8 mouse cellular contexts compared by ENCODE assay signal in the genomic region with DNA sequence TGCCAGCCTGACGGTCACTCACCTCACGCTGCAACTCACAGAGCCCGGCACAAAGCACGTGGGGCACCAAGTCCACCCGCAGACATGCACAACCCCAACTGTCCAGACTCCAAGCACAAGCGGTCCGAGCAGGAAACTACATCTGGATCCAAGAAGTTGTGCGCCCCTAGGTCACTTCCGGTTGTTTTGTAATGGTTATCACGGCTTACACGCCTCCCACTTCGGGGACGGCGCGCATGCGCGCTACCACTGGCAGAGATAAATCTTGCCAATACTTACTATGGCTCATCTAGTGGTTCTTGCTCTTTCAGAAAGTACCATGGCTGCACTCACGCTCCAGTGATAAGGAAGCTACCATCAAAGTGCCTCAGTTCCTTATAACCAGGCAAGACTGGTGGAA. TPM values are rescaled to one million over a fixed set of nuclear protein-coding genes. Genes with fewer than 3 reads are reported as not detected.
DNase-seq lines count a peak whose midpoint lies in the region; ATAC-seq lines count a peak whose summit lies in the region.
"Not testable (repeated sequence)": the region's sequence is repeated elsewhere in the genome, so short reads cannot be mapped to it uniquely, and the experiment has no call there.

A gene (minus strand): TSS at position 153 of the 400 bp plus-strand sequence.

- H3K9me3 ChIP-seq in heart, embryonic 13.5 days; liver, embryonic 12.5 days (replicated peaks); stomach, embryonic 15.5 days: not testable (repeated sequence)

- peak within 1 kb of the TSS; percentile 84 for H3K9ac ChIP-seq in heart, embryonic 13.5 days
- H3K9ac ChIP-seq in liver, embryonic 12.5 days: peak within 1 kb of the TSS; percentile 73
- H3K9ac ChIP-seq in stomach, embryonic 15.5 days: peak within 1 kb of the TSS; percentile 58

- H3K27me3 ChIP-seq in heart, embryonic 13.5 days (replicated peaks); liver, embryonic 12.5 days (replicated peaks); stomach, embryonic 15.5 days (replicated peaks): not testable (repeated sequence)

- peak; percentile 90 for DNase-seq in CD4-positive, CD25-positive, alpha-beta regulatory T cell, adult 2 months (ENCODE audit: low read depth, low spot score)
- DNase-seq in fat pad, adult 2 months (ENCODE audit: extremely low read depth, low read depth, low spot score): peak; percentile 28
- peak; percentile 90 for DNase-seq in kidney, postnatal 10 days
- DNase-seq in natural killer cell, adult 2 months (ENCODE audit: low spot score in 2 of 2): peak; percentile 81 to 84

- ATAC-seq in heart, embryonic 13.5 days (ENCODE audit: extremely low read depth, insufficient number of reproducible peaks, low FRiP score, low TSS enrichment): peak; percentile 42; the same call in 1 of the 2 replicates
- peak; percentile 91 for ATAC-seq in liver, embryonic 12.5 days
- peak; percentile 95 for ATAC-seq in stomach, embryonic 15.5 days (ENCODE audit: insufficient read depth, low FRiP score, low read depth)

- H3K4me1 ChIP-seq in brown adipose tissue, adult 24 weeks (ENCODE audit: control insufficient read depth, insufficient read depth, insufficient read length, low read length); heart, embryonic 13.5 days; stomach, embryonic 15.5 days: not testable (repeated sequence)
- H3K4me1 ChIP-seq in liver, embryonic 12.5 days: peaks cover 14% of the 10 kb centered on the region; the same call in 1 of the 2 replicates

- not testable (repeated sequence) for H3K36me3 ChIP-seq in heart, embryonic 13.5 days; stomach, embryonic 15.5 days
- H3K36me3 ChIP-seq in liver, embryonic 12.5 days: peaks cover 14% of the 10 kb centered on the region

- peak within 1 kb of the TSS; percentile 71 for H3K4me3 ChIP-seq in brown adipose tissue, adult 24 weeks (ENCODE audit: insufficient read depth, low read depth, low read length)
- peak within 1 kb of the TSS; percentile 69 for H3K4me3 ChIP-seq in heart, embryonic 13.5 days
- H3K4me3 ChIP-seq in liver, embryonic 12.5 days: peak within 1 kb of the TSS; percentile 70
- peak within 1 kb of the TSS; percentile 65 for H3K4me3 ChIP-seq in stomach, embryonic 15.5 days (replicated peaks)

- H3K27ac ChIP-seq in brown adipose tissue, adult 24 weeks (replicated peaks; ENCODE audit: low read depth, low read length): not testable (repeated sequence)
- 0 out of 2 replicates have a peak within 1 kb of the TSS, but pooled peaks have one; percentile 20 for H3K27ac ChIP-seq in heart, embryonic 13.5 days (replicated peaks)
- peak within 1 kb of the TSS; percentile 45 for H3K27ac ChIP-seq in liver, embryonic 12.5 days
- 0 out of 2 replicates have a peak within 1 kb of the TSS, but pooled peaks have one; percentile 16 for H3K27ac ChIP-seq in stomach, embryonic 15.5 days

- WGBS in heart, embryonic 13.5 days: 2% methylated on average over 18 of the region's 18 CpGs
- WGBS in liver, embryonic 12.5 days (ENCODE audit: insufficient replicate concordance): under 1% methylated on average over 18 of the region's 18 CpGs
- 4% methylated on average over 18 of the region's 18 CpGs for WGBS in stomach, embryonic 15.5 days

- peak within 1 kb of the TSS; percentile 75 for H3K4me2 ChIP-seq in heart, embryonic 13.5 days
- peak within 1 kb of the TSS; percentile 75 for H3K4me2 ChIP-seq in liver, embryonic 12.5 days
- peak within 1 kb of the TSS; percentile 58 for H3K4me2 ChIP-seq in stomach, embryonic 15.5 days

RNA-seq across cellular contexts. Expression of the gene that starts here (rescaled TPM):
- 2.8 and 2.9 TPM in 2 replicates for polyA plus RNA-seq in brown adipose tissue, adult 24 weeks (2012; ENCODE audit: insufficient read depth, insufficient read length, missing spikeins)
- 4.7 and 5.3 TPM in 2 replicates for polyA plus RNA-seq in heart, embryonic 13.5 days (2015; fragmentation: Nextera tagmentation; extraction: Ambion mirVana)
- polyA plus RNA-seq in liver, embryonic 12.5 days (2016; fragmentation: Nextera tagmentation; extraction: Ambion mirVana): 5.2 and 6.8 TPM in 2 replicates
- polyA plus RNA-seq in stomach, embryonic 15.5 days (2015; fragmentation: Nextera tagmentation; extraction: Ambion mirVana): 7.9 and 9.4 TPM in 2 replicates

Comparison
In these comparisons a context has a peak if more than half of its experiments do, and no peak if none do; other contexts are left out.
1. DNase-seq: peak in every context shown above with its lines; median percentile 90 in CD4-positive, CD25-positive, alpha-beta regulatory T cell, adult 2 months; 90 in kidney, postnatal 10 days; 82 in natural killer cell, adult 2 months; 28 in fat pad, adult 2 months.
2. ATAC-seq: peak in every context shown above with its lines; median percentile 95 in stomach, embryonic 15.5 days; 91 in liver, embryonic 12.5 days; 42 in heart, embryonic 13.5 days.